Mouse (Mus musculus) E14TG2a.4 (cell line): ENCODE measurements around the gene Uqcrq.

ENCODE experiments used
- CTCF ChIP-seq: conservative IDR thresholded peaks from 2 replicates; pipeline ENCODE4 v1.5.1; 2014; ENCODE audit warnings: low read length
- NANOG ChIP-seq: IDR thresholded peaks from 2 replicates; pipeline ENCODE4 v1.6.1; 2014; ENCODE audit warnings: borderline replicate concordance, low read length, mixed read lengths
- POU5F1 ChIP-seq: IDR thresholded peaks from 2 replicates; pipeline ENCODE4 v1.6.1; 2014; ENCODE audit warnings: low read length, borderline replicate concordance

DNA sequence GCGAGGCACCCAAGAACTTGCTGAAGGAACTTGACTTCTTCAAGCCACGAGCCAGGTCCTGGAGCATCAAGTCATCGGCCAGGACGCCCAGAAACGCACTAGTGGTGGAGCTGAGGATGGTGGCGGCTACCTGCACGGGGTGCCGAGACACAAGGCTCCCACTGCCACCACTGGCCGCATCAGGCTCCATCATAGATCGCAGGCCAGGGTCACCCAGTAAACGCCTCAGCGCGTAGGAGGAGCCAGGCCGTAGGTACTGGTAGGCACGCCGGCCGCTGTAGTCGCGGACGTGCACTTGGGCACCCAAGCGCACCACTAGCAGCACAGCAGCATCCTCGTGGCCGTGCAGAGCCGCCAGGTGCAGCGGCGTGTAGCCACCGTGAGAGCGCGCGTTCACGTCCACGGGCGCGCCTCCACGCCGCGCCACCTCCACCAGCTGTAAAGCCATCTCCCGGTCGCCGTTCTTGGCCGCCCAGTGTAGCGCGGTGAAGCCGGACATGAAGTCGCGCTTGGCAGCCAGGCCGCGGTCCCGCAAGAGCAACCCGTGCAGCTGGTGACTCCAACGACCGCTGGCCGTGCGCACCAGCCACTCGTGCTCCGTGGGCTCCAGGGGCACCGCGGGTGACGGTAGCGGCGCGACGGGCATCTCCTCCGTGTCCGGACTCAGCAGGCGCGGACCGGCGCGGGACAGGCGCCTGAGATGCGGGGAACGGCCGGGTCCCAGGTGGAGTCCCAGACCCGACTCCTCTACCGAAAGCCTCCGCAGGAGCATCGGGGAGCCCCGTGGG is 47.9 kb upstream of the Uqcrq start:
- TF ChIP-seq CTCF (no peak), POU5F1 (no peak), NANOG (no peak)
